Mouse (Mus musculus): ENCODE results near the gene Gys1.
A peak's percentile ranks its signal among the peaks of the same experiment; 100 is the strongest.

The Gys1 gene

DNA sequence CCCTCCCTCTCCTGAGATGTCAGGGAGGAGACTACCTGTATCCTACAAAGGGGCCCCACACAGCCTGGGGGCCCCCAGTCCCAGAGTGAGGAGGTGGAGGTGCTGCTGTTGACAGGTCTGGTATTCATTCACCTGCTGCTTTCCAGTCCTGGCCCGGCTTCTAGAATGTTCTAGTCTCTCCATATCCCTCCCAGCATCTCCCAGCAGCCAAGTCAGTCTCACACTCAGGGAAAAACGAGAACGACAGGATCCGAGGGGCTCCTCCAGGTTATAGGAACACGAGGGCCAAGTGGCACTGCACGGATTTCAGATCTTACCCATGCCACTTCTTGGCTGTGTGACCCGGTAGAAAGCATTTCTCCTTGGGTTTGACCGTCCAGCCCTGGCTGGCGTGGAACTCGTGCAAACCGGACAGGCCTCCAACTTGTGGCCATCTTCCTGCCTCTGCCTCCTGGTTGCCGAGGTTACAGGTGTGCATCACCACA, 19.9 kb upstream of the Gys1 start:
- no peak for DNase-seq (ENCODE audit: low spot score)

DNA sequence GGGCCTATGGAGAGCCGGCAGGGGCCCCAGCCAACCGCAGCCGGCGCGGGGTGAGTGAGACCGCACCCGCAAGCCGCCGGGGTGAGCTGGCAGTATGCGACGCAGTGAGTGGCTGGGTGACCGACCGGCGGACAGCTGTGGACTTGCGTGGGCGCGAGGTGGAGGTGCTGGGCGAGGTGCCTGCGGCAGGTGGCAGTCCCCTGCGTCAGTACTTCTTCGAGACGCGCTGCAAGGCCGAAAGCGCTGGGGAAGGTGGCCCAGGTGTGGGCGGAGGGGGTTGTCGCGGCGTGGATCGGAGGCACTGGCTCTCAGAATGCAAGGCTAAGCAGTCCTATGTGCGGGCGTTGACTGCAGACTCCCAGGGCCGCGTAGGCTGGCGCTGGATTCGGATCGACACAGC, 19.0 kb upstream of the Gys1 start:
- no peak for DNase-seq (ENCODE audit: low spot score)

DNA sequence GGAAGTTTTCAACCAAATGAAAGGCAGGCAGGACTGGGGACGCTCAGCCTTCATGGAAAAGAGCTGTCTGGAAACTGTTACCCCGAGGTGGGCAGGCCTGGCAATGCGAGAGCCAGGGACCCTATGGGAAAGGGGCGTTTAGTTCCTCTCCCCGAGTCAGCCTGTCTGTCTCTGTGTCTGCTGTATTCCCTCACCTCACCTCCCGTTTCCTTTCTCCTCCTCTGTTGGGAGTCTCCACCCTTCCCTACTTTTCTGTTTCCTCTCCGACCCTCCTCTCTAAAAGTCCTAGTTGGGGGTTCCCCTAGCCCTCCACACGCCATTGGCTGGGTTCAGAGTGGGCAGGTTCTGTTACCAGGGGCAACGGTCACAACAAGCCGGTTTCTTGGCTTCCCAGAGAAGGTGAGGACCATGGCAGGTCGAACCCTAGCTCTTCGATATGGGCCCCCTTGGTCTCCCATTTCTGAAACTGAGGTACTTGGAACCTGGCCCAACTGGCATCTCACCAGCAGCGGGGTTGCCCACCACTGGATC, 16.6 kb upstream of the Gys1 start:
- no peak for DNase-seq (ENCODE audit: low spot score)

DNA sequence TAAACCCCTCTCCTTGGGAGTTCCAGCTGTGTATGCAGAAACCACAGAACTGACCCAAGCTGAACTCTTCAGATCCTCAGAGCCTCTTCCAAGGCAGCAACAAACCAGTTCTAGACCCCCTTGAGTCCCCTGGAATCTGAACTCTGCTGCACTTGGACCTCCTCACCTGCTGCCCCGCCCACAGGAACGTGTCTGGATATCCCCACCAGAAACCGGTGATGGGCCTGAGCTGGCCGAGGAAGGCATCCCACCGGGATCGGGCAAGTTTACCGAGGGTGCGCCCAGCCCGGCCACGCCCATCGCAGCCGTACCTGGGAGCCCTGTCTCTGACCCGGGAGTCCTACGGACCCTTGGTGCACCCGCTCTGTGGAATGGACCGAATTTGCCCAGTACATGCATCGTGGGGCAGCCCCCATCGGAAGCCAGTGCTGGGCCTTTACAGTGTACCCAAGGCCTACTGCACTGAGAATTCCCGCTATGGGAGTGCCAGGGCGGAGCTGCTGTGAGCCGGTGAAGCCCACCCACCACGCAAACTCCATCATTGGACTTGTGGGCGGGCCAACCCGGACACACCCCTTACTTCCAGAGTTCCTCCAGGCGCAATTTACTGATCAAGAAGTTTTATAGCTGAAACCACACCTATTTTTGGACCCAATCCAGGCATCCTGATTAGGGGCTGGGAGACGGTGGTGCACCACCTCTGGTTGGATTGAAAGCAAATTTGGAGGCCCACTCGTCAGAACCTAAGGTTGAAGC, 14.6 kb upstream of the Gys1 start:
- no peak for DNase-seq (ENCODE audit: low spot score)

DNA sequence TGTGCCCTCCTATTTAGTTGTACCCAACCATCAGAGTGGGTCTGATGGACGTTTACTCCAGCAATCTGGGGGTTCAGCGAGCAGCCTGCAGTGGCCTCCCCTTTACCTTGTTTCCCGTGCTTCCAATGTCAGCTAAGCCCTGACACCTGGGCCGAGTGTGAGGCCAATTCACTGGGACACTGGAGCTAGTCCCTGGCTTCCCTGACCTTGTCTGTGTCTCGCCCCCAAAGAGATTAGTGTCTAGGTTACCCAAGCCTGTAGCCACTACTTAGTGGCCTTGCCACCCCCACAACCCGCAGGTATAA, 14.1 kb upstream of the Gys1 start, which contains the start of gene Lhb:
Gene Lhb, plus strand, starts transcription at position 206 of the 305 bp plus-strand sequence.
- DNase-seq (ENCODE audit: low spot score), result no peak

DNA sequence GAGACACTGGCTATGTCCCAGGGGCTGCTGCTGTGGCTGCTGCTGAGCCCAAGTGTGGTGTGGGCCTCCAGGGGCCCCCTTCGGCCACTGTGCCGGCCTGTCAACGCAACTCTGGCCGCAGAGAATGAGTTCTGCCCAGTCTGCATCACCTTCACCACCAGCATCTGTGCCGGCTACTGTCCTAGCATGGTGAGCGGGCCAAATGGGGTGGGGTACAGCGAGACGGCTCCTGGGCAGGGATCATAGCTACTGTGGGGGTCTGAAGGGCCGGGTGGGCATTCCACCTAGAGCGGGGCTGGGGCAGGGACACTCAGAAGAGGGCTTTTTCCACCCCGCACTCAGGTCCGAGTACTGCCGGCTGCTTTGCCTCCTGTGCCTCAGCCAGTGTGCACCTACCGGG, 13.4 kb upstream of the Gys1 start:
- no peak for DNase-seq (ENCODE audit: low spot score)

DNA sequence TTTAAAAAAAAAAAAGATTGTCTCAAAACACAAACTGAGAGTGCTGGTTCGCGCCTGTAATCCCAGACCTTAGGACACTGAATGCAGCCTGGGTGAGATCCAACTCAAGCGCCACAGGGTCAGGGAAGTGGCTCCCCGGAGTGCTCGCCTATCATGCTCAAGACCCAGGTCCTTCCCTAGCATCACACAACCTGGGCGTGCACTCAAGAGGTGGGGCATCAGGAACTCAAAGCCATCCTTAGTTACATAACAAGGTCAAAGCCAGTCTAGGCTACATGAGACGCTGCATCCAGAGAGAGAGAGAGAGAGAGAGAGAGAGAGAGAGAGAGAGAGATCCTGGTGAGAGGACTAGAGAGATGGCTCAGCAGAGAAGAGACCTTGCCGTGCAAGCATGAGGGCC, 8.1 kb upstream of the Gys1 start:
- DNase-seq (ENCODE audit: low spot score), result no peak

DNA sequence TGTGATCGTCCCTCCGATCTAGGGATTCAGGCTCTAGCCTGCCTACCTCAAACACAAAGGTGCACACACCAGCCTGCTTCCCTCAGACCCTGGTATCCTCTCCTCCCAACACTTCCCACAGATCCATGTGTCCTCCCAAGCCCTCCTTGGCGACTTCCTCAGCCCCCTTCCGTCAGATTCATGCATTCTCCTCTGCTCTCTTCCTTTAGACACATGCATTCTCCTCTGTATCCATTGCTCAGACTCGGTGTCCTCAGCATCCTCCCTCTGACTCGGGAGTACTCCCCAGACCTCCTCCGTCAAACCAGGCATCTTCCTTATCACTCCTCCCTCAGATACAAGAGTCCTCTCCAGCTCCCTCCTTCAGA, 825 bp upstream of the Gys1 start:
- DNase-seq (ENCODE audit: low spot score), result no peak

DNA sequence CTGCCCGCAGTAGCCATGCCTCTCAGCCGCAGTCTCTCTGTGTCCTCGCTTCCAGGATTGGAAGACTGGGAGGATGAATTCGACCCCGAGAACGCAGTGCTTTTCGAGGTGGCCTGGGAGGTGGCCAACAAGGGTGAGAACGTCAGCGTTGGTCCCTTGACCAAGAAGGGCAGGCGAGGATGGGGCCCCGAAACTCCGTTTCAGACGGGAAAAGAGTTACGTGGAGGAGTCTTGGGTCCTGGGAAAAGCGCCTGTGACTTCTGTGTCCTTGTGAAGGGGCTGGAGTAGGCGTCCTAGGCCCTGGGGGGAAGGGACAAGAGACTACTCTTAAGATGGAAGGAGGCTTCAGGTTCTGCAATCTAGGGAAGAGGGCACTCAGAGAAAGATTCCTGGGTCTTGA, 394 bp downstream of the Gys1 start:
- no peak for DNase-seq (ENCODE audit: low spot score)

DNA sequence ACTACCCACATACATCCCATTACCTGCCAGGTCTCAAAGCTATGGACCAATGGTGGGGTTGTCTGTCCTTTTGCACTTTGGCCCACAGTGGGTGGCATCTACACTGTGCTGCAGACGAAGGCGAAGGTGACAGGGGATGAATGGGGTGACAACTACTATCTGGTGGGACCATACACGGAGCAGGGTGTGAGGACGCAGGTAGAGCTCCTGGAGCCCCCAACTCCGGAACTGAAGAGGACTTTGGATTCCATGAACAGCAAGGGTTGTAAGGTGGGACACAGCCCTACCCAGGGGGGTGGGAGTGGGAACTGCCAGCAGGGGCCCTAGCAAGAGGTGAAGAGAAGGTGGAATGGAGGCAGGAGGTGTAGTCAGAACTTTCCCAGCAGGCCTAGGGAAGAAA, 1.8 kb downstream of the Gys1 start:
- no peak for DNase-seq (ENCODE audit: low spot score)

DNA sequence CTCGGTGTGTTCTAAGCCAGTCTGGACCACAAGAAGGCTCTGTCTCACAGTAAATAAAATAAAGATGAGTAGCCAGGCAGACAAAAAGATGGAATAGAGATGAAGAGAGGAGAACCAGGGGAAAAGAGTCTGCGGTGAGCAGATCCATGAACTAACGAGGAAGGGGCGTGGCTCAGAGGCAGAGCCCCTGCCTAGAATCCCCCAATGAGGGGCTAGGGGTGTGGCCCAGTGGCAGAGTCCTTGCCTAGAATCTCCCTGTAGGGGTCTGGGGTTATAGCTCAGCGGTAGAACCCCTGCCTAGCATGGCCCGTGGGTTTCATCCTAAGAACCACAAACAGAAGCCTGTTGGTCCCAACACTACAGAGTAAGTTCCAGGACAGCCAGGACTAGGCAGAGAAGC, 2.4 kb downstream of the Gys1 start:
- DNase-seq (ENCODE audit: low spot score), result no peak

DNA sequence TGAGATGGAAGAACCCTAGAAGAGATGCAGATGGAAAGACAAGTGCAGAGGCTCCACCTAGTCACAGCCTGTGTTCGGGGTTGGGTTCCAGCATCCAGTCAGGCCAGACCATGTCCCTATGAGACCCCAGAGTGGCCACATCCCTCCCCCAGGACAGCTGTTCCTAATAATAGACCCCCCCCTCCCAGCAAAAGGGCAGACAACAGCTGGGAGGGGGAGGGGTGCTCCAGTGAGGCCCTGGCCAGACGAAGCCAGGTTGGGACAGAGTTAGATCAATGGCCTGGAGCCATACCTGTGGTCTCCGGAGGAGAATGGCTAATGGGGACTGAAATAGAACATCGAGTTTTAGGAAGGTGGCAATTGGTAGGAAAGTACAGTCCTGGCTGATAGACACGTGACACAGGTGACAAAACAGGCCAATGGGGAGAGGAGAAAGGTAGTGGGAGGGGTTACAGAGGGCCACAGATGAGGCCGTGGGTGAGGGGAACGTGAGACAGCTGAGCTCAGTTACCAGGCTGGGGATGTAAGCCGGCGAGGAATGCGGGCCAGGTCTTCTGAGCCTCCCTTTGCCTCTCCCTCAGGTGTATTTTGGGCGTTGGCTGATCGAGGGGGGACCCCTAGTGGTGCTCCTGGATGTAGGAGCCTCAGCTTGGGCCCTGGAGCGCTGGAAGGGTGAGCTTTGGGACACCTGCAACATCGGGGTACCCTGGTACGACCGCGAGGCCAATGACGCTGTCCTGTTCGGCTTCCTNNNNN, 3.1 kb downstream of the Gys1 start, which contains the start of gene Ruvbl2:
Gene Ruvbl2, minus strand, starts transcription at position 576 of the 756 bp plus-strand sequence.
- DNase-seq (ENCODE audit: low spot score), result no peak

DNA sequence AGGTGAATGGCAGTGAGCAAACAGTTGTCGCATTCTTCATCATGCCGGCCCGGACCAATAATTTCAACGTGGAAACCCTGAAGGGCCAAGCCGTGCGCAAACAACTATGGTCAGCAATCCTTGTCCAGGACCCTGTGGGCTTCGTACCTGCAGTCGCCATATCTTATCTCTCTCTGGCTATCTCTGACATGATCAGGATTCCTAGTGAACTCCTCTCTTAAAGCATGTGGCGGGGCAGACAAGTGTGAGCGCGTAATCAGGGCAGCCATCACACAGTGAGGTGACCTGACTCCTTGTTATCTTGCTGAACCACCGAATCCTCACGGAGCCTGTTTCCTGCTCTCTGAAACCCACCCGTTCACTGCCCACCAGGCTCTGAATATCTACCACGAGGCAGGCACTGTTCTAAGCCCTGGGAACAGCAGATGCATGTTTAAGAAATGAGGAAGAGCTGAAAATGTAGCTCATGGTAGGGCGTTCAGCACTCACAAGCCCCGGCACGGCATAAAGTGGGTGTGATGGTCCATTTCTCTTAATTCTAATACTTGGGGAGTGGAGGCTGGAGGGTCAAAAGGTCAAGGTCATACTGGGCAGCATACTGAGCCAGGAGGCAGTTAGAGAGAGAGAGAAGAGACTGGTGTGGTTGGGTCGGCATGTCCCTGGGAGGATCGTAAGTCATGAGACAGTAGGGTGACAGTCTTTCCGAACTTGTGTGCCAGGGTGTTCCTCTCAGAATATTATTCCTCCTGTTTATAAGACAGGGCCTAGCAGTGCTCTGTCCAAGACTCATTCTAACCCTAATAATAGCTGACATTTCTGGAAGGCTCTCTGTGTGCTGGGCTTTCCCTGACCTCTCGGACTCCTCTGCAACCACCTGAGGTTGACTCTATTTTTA, 9.1 kb downstream of the Gys1 start:
- no peak for DNase-seq (ENCODE audit: low spot score)

DNA sequence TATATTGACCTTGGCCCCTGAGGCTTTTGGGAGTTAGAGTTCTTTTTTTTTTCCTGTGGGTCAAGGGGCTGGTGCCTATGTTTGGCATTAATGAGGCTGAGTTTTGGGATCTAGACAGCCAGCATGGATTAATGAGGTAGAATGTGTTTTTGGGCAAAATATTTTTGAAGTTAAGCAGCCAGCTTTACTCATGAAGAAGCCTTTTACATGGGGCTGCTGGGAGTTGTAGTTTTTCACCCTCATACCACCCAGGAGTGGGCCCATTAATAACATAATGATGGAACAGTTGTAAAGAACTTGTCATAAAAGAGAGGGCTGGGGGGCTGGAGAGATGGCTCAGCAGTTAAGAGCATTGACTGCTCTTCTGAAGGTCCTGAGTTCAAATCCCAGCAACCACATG, 11.9 kb downstream of the Gys1 start:
- DNase-seq (ENCODE audit: low spot score), result no peak

DNA sequence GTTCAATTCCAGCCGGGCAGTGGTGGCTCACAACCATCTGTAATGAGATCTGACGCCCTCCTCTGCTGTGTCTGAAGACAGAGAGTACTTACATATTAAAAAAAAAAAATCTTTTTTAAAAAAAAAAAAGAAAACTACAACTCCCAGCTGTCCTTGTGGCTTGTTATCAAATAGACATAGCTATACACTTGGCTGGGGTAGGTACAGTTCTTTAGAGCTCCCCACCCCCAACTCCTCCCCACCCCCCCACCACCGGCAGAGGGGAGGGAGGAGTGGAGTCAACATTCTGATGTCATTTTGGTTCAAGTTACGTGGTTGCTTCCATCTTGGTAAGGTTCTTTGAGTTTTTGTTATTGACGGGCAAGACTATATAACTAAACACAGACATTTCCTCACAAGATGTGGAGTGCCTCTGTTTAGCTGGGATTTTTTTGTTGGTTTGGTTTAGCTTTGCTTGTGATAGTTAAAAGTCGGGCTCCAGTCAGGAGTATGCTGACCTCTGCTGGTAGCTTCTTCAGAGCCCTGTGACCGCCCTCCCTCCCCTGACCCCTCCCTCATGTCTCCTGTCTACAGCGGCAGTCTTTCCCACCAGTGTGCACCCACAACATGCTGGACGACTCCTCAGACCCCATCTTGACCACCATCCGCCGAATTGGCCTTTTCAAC, 12.8 kb downstream of the Gys1 start:
- no peak for DNase-seq (ENCODE audit: low spot score)

DNA sequence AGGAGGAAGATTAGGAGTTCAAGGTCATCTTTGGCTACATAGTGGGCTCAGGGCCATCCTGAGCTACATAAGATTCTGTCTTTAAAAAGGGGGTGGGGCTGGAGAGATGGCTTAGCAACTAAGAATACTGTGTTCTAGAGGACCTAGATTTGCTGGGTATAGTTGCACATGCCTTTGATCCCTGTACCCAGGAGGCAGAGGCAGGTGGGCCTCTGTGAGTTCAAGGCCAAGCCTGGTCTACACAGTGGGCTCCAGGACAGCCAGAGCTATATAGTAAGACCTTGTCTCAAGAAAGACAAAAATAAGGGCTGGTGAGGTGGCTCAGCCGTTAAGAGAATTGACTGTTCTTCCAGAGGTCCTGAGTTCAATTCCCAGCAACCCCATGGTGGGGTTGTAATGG, 15.3 kb downstream of the Gys1 start:
- DNase-seq (ENCODE audit: low spot score), result no peak

DNA sequence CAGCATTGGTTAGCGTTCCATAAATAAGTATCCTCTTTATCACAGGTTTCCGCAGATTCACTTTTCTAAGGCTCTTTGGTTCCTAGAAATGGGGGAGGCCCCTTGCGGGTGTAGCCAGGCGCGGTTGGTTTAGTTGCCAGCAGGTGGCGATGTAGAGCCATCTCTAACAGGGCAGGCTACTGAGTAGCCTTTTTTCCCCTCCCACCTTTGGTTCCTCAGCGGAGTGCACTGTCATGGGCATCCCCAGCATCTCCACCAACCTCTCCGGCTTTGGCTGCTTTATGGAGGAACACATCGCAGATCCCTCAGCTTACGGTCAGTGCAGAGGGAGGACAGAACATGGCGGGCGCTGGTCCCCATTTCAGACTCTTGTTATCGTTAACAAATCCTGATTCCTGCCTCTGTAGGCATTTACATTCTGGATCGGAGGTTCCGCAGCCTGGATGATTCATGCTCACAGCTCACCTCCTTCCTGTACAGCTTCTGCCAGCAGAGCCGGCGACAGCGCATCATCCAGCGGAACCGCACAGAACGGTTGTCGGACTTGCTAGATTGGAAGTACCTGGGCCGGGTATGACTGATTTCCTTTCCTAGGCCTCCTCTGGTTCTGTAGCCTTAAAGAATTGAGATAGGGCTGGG, 16.8 kb downstream of the Gys1 start:
- peak; percentile 83 for DNase-seq (ENCODE audit: low spot score)

DNA sequence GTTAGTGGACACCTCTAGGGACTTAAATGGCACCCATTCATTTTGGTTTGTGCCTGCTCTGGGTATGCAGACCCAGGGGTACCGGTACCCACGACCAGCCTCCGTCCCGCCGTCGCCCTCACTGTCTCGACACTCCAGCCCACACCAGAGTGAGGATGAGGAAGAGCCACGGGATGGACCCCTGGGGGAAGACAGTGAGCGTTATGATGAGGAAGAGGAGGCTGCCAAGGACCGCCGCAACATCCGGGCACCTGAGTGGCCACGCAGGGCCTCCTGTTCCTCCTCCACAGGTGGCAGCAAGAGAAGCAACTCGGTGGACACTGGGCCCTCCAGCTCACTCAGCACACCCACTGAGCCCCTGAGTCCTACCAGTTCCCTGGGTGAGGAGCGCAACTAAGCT, 20.3 kb downstream of the Gys1 start:
- DNase-seq (ENCODE audit: low spot score), result no peak

DNA sequence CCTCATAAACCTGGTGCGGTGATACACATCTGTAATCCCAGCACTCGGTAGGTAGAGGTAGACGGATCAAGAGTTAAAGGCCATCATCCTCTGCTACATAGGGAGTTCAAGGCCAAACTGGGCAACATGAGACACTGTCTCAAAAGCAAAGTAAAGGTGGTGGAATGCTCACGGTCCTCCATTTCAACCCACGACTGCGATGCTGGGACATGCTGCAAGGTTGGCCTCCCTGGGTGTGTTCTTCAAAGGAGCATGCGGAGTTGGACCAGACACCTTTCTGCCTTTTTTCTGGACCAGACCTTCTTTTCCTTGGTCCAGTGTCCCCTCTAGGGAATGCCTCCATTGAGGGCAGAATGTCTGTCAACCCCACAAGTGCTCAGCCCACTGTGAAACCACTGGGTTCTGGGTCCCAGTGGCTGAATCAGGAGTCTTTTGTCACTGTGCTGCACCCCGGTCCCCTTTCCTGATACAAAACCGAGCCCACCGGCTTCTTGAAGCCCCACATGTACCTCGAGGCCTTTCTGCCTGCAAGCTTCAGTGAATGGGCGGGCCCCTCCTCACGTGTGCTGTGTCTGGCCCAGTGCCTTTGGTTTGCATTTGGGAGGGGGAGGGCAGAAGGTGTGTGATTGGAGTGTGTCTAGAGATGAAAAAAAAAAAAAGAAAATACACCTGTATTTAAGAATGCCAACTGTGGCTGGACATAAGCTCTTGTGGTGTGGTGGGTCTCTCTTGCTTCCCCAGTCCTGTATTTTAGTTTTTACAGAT, 21.5 kb downstream of the Gys1 start:
- no peak for DNase-seq (ENCODE audit: low spot score)

DNA sequence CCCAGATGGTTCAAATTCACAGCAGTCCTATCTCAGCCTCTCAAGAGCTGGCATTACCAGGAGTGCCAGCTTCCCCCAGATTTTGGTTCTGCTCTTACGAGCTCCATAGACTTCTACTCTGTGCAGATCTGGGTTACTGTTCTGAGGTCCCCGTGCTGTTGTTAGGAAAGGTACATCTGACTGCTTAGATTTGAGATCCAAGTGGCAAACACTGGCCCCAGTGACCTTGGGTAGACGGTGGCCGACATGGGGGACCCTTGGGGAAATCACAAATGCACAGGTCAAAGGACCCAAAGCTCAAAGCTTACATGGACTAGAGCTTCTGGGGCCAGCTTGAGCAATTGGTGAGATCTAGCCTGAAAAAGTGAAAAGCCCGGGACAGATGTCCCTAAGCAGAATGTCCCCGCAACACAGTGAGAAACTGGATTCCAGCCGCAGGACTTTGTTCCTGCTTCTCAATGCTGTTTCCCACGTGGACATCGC, 22.1 kb downstream of the Gys1 start:
- DNase-seq (ENCODE audit: low spot score), result no peak
